Comparison of ENCODE assay signal across 8 mouse cellular contexts in the genomic region with DNA sequence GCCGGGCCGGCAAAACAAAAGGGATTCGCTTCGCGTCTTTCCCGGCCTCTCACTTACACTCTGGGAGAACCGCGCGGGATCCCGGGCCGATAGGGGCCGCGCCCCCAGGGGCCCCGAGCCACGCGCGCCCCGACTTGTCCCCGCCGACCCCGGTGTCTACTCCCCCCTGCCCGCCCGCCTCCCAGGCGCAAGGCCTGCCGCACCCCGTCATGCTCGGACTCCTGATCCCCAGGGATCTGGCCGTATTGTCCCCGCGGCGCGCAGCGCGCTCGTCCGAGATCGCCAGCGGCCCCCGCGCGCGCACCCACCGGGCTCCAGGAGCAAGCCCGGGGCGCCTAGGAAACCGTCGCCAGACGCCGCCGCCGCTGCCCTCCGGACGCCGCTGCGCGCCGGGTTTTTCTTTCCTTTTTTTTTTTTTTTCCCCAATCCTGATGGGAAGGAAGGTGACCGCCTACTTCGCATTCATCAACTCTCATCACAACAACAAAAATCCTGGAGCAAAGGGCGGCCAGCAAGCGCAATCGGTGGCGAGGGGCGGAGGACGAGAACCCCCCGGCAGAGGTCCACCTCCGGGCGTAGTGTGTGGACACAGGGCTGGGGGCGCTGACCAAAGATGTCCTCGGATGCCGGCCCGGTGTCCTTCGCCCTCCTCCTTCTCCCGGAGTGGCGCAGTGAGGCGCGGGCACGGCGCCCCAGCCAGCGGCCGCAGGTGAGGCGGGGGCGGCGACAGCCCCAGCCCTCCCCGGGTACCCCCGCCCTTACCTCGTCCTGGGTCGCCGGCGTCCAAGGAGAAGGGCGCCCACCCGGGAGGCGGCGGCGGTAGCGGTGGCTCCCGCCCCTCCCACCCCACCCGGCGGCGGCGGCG. TPM values are rescaled to one million over a fixed set of nuclear protein-coding genes. Genes with fewer than 3 reads are reported as not detected.
DNase-seq lines count a peak whose midpoint lies in the region; ATAC-seq and TF ChIP-seq lines count a peak whose summit lies in the region.

No protein-coding gene starts in this region.

- no peak for TF ChIP-seq CTCF in lung, embryonic 14.5 days (IDR thresholded peaks at IDR 0.05; ENCODE audit: low read depth)

- peak overlapping the region; percentile 99 for H3K9ac ChIP-seq in heart, embryonic 13.5 days
- peak overlapping the region; percentile 98 for H3K9ac ChIP-seq in lung, embryonic 14.5 days

- peak overlapping the region; percentile 85 for H3K4me2 ChIP-seq in heart, embryonic 13.5 days
- peak overlapping the region; percentile 96 for H3K4me2 ChIP-seq in lung, embryonic 14.5 days

- no peaks in the 10 kb centered on the region for H3K9me3 ChIP-seq in embryonic facial prominence, embryonic 10.5 days
- H3K9me3 ChIP-seq in heart, embryonic 13.5 days: no peaks in the 10 kb centered on the region
- no peaks in the 10 kb centered on the region for H3K9me3 ChIP-seq in lung, embryonic 14.5 days (ENCODE audit: low read depth, low read length)

- no peaks in the 10 kb centered on the region for H3K36me3 ChIP-seq in embryonic facial prominence, embryonic 10.5 days (replicated peaks)
- H3K36me3 ChIP-seq in heart, embryonic 13.5 days: no peaks in the 10 kb centered on the region
- H3K36me3 ChIP-seq in lung, embryonic 14.5 days (ENCODE audit: insufficient read depth): no peaks in the 10 kb centered on the region

- peak overlapping the region; percentile 99 for H3K27ac ChIP-seq in embryonic facial prominence, embryonic 10.5 days (replicated peaks)
- peak overlapping the region; percentile 97 for H3K27ac ChIP-seq in heart, embryonic 13.5 days (replicated peaks)
- H3K27ac ChIP-seq in lung, embryonic 14.5 days (ENCODE audit: low read depth): peak overlapping the region; percentile 99

- peak overlapping the region; percentile 98 for H3K4me3 ChIP-seq in embryonic facial prominence, embryonic 10.5 days
- H3K4me3 ChIP-seq in heart, embryonic 13.5 days: peak overlapping the region; percentile 95
- peak overlapping the region; percentile 94 for H3K4me3 ChIP-seq in lung, embryonic 14.5 days (ENCODE audit: low read depth, low read length)

- under 1% methylated on average over 93 of the region's 102 CpGs for WGBS in embryonic facial prominence, embryonic 10.5 days
- WGBS in heart, embryonic 13.5 days: under 1% methylated on average over 78 of the region's 102 CpGs
- under 1% methylated on average over 75 of the region's 102 CpGs for WGBS in lung, embryonic 14.5 days

- DNase-seq in 3T3-L1 (ENCODE audit: low read depth, low spot score) (peak; percentile 61), NIH3T3 (ENCODE audit: low read depth) (peak; percentile 62)
- no peak for DNase-seq in embryonic facial prominence, embryonic 10.5 days (ENCODE audit: low spot score)
- DNase-seq in kidney, postnatal 10 days: peak; percentile 78
- DNase-seq in lung, embryonic 14.5 days: peak; percentile 75
- DNase-seq in right cerebral cortex, adult 18-20 months: peak; percentile 23

- H3K27me3 ChIP-seq in embryonic facial prominence, embryonic 10.5 days (replicated peaks; ENCODE audit: low read depth, poor library complexity, severe bottlenecking): peaks cover 30% of the 10 kb centered on the region
- no peaks in the 10 kb centered on the region; the same call in 1 of the 2 replicates for H3K27me3 ChIP-seq in heart, embryonic 13.5 days (replicated peaks)
- no peaks in the 10 kb centered on the region for H3K27me3 ChIP-seq in lung, embryonic 14.5 days (ENCODE audit: insufficient read depth, low read length)

- H3K4me1 ChIP-seq in embryonic facial prominence, embryonic 10.5 days: peaks cover 48% of the 10 kb centered on the region
- H3K4me1 ChIP-seq in heart, embryonic 13.5 days: peaks cover 47% of the 10 kb centered on the region
- peaks cover 16% of the 10 kb centered on the region for H3K4me1 ChIP-seq in lung, embryonic 14.5 days (ENCODE audit: insufficient read depth)

- ATAC-seq in heart, embryonic 13.5 days (ENCODE audit: extremely low read depth, insufficient number of reproducible peaks, low FRiP score, low TSS enrichment): 0 out of 2 replicates have a peak, but pooled peaks have one; percentile 12
- peak; percentile 18 for ATAC-seq in lung, embryonic 14.5 days (ENCODE audit: insufficient read depth)
- ATAC-seq in monocyte, adult 5-6 weeks (replicated peaks; ENCODE audit: insufficient number of reproducible peaks, low FRiP score, low TSS enrichment, poor library complexity, severe bottlenecking): no peak

RNA-seq across cellular contexts. Expression of gene Fgfr2, which starts 0.5 kb away (rescaled TPM):
- polyA plus RNA-seq in embryonic facial prominence, embryonic 10.5 days (2016; fragmentation: Nextera tagmentation; extraction: Ambion mirVana): 74.3 and 77.5 TPM in 2 replicates
- 19.2 and 22.5 TPM in 2 replicates for polyA plus RNA-seq in heart, embryonic 13.5 days (2015; fragmentation: Nextera tagmentation; extraction: Ambion mirVana)
- 174 and 179 TPM in 2 replicates for polyA plus RNA-seq in lung, embryonic 14.5 days (2014; fragmentation: Nextera tagmentation; extraction: Ambion mirVana)
- not detected in 3 replicates for total RNA-seq in monocyte, adult 5-6 weeks (2017)

RNA-seq across cellular contexts. Expression of gene Ctbp2, which starts 1.5 kb away (rescaled TPM):
- 117 and 121 TPM in 2 replicates for polyA plus RNA-seq in embryonic facial prominence, embryonic 10.5 days (2016; fragmentation: Nextera tagmentation; extraction: Ambion mirVana)
- polyA plus RNA-seq in heart, embryonic 13.5 days (2015; fragmentation: Nextera tagmentation; extraction: Ambion mirVana): 46.8 and 50.6 TPM in 2 replicates
- 124 and 128 TPM in 2 replicates for polyA plus RNA-seq in lung, embryonic 14.5 days (2014; fragmentation: Nextera tagmentation; extraction: Ambion mirVana)
- total RNA-seq in monocyte, adult 5-6 weeks (2017): 34.8 to 40.1 TPM (median 35.2 TPM) in 3 replicates
